Mouse (Mus musculus) left cerebral cortex, postnatal 4 days (tissue): ENCODE measurements at regions not wholly inside any gene's neighbourhood (a gene's known extent, or its start where the extent isn't known, plus 50 kb on each side); places are given as distances from the start of the nearest gene placed in this dataset.
"Not testable (repeated sequence)": the region's sequence is repeated elsewhere in the genome, so short reads cannot be mapped to it uniquely, and the experiment has no call there.

Experiments used
- DNase-seq: peaks from one replicate; pipeline ENCODE4 v3.0.0-alpha.2; 2022
- intact Hi-C: fragments of 180-260 bp; cut with DNase I; formaldehyde crosslinking; loops from one replicate; pipeline ENCODE4 v1.15.1; 2025

DNA sequence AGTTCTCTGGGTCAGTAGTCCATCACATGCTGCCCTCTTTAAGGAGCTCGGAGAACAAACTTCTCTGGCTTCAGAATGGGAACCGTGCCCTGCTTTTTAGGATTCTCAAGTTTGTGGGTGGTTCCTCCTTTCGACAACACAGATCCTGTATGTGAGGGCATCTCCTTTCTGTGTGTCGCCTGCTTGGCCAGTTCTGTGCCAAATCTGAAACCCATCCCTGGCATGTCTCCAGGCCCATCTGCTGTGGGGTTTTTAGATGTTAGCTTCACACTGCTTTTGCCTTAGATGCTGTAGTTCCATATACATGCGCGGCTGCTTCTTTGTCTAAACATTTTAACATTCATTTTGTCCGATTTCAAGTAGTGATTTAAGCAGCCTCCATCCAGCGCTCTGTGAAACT is 93.0 kb upstream of the Vldlr start:
- intact Hi-C loops = loop anchor here (5.0 kb wide), 1 partner anchor 94 kb away; the partner anchor contains the start of gene Vldlr
- peak; percentile 93 for DNase-seq

GRCm38 (mm10) chr19:27123806-27124469 is 92.3 kb upstream of the Vldlr start:
- intact Hi-C loops = loop anchor here (5.0 kb wide), 1 partner anchor 93 kb away; the partner anchor contains the start of gene Vldlr
- DNase-seq = peak; percentile 70

- intact Hi-C loops, DNase-seq: not testable (repeated sequence)
Observed at GRCm38 (mm10) chr19:27128501-27128900, 87.8 kb upstream of the Vldlr start.

DNA sequence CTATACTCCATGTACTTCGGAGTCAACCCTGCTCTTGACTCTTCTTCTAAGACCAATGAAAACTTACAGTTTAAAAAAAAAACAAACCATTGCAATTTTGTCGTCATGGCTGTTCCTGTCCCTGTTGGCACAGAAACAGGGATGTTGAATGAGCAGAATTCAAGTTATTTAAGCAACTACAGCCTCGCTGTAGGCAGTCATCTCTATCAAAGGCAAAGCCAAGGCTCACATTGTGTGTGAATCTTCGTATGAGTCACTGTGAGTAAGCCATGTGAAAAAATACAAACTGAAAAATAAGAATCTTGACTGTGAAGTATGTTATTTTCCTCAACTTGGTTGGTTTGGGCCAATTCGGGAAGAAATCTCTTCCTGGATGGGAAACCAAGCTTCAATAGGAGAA is 81.9 kb upstream of the Vldlr start:
- DNase-seq = no peak
- intact Hi-C loops = no loop called here

GRCm38 (mm10) chr19:27140892-27141291 is 75.4 kb upstream of the Vldlr start:
- intact Hi-C loops = no loop called here
- DNase-seq = no peak

- intact Hi-C loops = no loop called here
- no peak for DNase-seq
Observed at GRCm38 (mm10) chr19:27142181-27142580, 74.1 kb upstream of the Vldlr start.

DNA sequence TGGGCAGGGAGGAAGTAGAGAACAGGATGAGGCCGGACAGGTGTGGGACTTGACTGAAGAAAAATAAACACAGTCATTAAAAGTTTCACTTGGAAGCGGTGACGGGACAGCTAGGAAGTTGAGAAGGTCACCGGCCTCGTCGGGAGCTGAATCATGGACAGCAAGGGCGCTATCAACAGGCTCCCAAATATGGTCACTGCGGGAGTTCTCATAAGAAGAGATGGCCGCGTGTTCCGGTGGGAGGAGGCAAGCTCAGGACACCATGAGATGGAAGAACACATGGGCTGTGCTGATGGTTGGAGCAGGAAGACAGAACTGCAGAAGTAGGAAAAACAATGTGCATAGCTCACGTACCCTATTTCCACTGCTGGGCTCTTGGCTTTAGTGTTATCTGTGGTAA is 68.9 kb upstream of the Vldlr start:
- intact Hi-C loops = no loop called here
- DNase-seq = no peak

- intact Hi-C loops = no loop called here
- DNase-seq = no peak
Observed at GRCm38 (mm10) chr19:27148330-27148729, 68.0 kb upstream of the Vldlr start.

DNA sequence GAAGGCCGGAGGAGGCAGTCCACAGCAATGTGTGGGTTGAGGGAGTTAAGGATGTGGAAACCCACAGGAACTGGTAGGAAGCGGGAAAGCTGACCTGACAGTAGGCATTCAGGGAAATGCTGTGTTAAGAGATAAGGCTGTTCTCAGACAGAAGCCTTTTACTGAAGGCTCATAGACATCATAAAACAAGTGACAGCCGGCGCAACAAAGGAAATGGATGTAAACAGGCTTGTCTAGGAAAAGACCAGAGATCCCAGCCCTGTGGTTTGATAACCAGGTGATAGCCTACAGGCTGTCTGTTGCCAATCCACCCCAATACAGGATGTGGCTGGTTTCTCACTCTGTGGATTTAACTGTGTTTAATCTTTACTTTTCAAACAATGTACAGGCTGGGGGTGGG is 66.7 kb upstream of the Vldlr start:
- no peak for DNase-seq
- intact Hi-C loops = no loop called here

DNA sequence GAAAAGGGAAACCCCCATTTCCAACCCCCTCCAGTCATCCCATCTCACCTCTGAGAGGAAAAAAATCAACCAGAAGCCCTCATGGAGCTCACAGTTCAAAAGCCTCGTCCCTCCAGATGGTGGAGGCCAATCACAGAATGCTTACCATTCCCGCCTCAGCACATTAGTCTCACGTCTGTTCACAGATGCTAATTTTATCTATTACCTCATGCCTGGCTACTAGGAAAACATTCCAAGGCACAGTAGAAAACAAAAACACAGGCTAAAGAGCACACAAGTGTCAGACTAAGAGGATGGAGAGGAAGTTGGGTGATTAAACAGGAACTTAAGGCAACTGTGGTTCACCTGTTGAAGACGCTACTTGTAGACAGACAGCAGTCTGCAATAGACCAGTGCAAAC is 54.4 kb upstream of the Vldlr start:
- intact Hi-C loops = no loop called here

More for the DNA sequence above, 54.4 kb upstream of the Vldlr start:
- no peak for DNase-seq
